Mouse (Mus musculus): ENCODE results near the gene Zbtb12. TPM values are rescaled to one million over a fixed set of nuclear protein-coding genes. Genes with fewer than 3 reads are reported as not detected.

The Zbtb12 gene
- polyA plus RNA-seq, 1 experiment from 2014 or later = 1.7 TPM

DNA sequence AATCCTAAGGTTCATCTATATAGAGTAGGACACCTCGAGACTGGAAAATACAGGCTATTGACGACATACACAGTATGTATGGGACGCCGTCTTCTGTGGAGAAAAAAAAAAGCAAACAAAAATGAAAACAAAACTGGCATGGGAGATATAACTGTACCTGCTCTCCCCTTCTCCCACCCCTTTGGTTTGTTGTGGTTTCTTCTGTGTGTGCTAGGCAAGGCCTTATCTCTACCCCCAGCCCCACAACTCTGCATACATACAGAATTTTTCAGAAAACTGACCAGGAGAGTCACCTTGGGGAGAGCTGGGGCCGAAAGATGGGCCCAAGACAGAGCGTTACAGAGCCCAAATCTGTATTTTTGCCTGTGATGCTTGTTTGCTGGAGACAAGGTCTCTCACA is 5.4 kb downstream of the Zbtb12 start:
- Histone ChIP-seq H3K27ac (ENCODE audit: low read depth, low read length) (no peak overlapping the region), H3K9ac (ENCODE audit: low read length) (no peak overlapping the region), H3K36me3 (ENCODE audit: control insufficient read depth, insufficient read depth, low read length) (no peaks in the 10 kb centered on the region), H3K4me2 (ENCODE audit: low read depth) (no peak overlapping the region), H3K4me3 (ENCODE audit: low read depth, low read length) (no peak overlapping the region), H3K27me3 (ENCODE audit: control insufficient read depth, insufficient read depth, low read length) (no peaks in the 10 kb centered on the region; the same call in 1 of the 2 replicates), H3K4me1 (ENCODE audit: control insufficient read depth, insufficient read depth, low read length) (no peaks in the 10 kb centered on the region), H3K9me3 (ENCODE audit: control insufficient read depth, low read length) (no peaks in the 10 kb centered on the region)
- no peak for ATAC-seq (ENCODE audit: insufficient read depth, low FRiP score, low TSS enrichment)
- WGBS = 91% methylated on average over 6 of the region's 6 CpGs
- DNase-seq (ENCODE audit: low spot score) = no peak

DNA sequence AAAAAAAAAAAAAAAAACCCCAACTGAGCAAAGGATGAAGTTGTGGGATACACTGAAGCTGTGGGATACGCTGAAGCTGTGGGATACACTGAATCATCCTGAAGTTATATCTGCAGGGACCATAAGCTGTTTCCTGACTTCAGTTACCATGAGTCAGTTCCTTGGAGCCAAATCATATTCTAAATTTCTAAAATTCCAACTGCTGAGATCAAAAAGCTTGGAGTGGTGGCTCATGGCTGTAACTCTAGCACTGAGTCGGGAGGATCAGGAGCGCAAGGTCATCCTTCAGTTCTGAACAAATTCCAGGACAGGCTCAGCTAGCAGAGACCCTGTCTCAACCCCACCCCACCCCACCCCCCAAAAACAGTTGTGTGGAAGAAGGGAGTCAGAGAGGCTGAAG is 6.3 kb downstream of the Zbtb12 start:
- WGBS = 91% methylated on average over 3 of the region's 3 CpGs
- no peak overlapping the region for H3K27ac ChIP-seq (ENCODE audit: low read depth, low read length)
- DNase-seq (ENCODE audit: low spot score) (no peak), ATAC-seq (ENCODE audit: insufficient read depth, low FRiP score, low TSS enrichment) (no peak)
- H3K4me2 ChIP-seq (ENCODE audit: low read depth) = no peak overlapping the region
- H3K27me3 ChIP-seq (ENCODE audit: control insufficient read depth, insufficient read depth, low read length) = no peaks in the 10 kb centered on the region; the same call in 1 of the 2 replicates
- no peaks in the 10 kb centered on the region for H3K9me3 ChIP-seq (ENCODE audit: control insufficient read depth, low read length)
- no peak overlapping the region for H3K4me3 ChIP-seq (ENCODE audit: low read depth, low read length)
- no peak overlapping the region for H3K9ac ChIP-seq (ENCODE audit: low read length)
- no peaks in the 10 kb centered on the region for H3K4me1 ChIP-seq (ENCODE audit: control insufficient read depth, insufficient read depth, low read length)
- no peaks in the 10 kb centered on the region for H3K36me3 ChIP-seq (ENCODE audit: control insufficient read depth, insufficient read depth, low read length)

DNA sequence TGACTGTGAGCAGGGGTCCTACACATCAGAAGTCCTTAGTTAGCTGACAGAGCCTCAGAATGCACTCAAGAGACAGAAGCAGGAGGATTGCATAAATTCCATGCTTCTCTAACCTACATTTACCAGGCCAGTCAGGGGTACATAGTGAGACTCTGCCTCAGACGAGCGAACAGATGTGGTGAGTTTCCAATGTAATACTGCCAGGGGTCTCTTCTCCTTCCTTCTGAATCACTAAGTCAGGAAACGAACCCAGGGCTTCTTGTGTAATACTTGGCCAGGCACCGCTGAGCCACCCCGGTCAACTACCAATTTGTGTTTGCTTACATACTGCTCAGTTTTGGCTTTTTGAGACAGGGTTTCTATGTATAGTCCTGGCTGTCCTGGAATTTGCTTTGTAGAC is 8.7 kb downstream of the Zbtb12 start:
- ATAC-seq (ENCODE audit: insufficient read depth, low FRiP score, low TSS enrichment) = no peak
- DNase-seq (ENCODE audit: low spot score) = no peak
- 84% methylated on average over 5 of the region's 5 CpGs for WGBS

DNA sequence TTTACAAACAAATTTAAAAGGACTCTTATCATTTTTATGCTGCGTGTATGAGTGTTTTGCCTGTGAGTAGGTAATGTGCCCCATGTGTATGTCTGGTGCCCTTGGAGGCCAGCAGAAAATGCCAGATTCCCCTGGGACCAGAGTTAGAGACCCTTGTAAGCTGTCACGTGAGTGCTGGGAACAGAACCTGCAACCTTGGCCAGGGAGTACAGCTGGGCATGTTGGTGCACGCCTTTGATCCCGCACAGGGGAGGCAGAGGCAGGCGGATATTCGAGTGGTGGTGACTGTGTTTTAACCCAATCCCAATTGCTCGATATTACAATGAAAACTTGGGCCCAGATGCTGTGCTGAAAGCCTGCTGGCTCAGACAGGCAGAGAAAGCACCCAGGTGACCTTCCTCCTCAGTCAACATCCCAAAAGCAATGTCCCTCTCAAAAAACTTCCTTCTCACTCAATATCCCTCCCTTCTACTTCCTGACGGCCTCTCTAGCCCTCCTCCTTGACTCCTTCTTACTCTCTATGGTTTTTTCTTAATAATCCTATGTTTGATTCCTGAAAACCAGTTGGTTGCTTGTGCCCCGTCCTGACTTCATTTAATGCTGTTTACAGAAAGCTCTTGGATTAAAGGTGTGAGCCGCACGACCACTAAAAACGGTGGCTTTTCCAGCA is 10.9 kb downstream of the Zbtb12 start:
- no peak for ATAC-seq (ENCODE audit: insufficient read depth, low FRiP score, low TSS enrichment)
- Histone ChIP-seq H3K36me3 (ENCODE audit: control insufficient read depth, insufficient read depth, low read length) (no peaks in the 10 kb centered on the region), H3K4me1 (ENCODE audit: control insufficient read depth, insufficient read depth, low read length) (peaks cover 2% of the 10 kb centered on the region; the same call in 1 of the 2 replicates), H3K27me3 (ENCODE audit: control insufficient read depth, insufficient read depth, low read length) (no peaks in the 10 kb centered on the region), H3K27ac (ENCODE audit: low read depth, low read length) (no peak overlapping the region), H3K9me3 (ENCODE audit: control insufficient read depth, low read length) (no peaks in the 10 kb centered on the region), H3K4me2 (ENCODE audit: low read depth) (no peak overlapping the region), H3K9ac (ENCODE audit: low read length) (no peak overlapping the region), H3K4me3 (ENCODE audit: low read depth, low read length) (no peak overlapping the region)
- WGBS = 85% methylated on average over 12 of the region's 12 CpGs
- DNase-seq (ENCODE audit: low spot score) = no peak

More for the DNA sequence above, 8.7 kb downstream of the Zbtb12 start:
- no peaks in the 10 kb centered on the region for H3K27me3 ChIP-seq (ENCODE audit: control insufficient read depth, insufficient read depth, low read length)
- H3K9me3 ChIP-seq (ENCODE audit: control insufficient read depth, low read length) = no peaks in the 10 kb centered on the region
- no peaks in the 10 kb centered on the region for H3K36me3 ChIP-seq (ENCODE audit: control insufficient read depth, insufficient read depth, low read length)
- H3K4me1 ChIP-seq (ENCODE audit: control insufficient read depth, insufficient read depth, low read length) = no peaks in the 10 kb centered on the region
- no peak overlapping the region for H3K4me3 ChIP-seq (ENCODE audit: low read depth, low read length)
- H3K4me2 ChIP-seq (ENCODE audit: low read depth) = no peak overlapping the region
- no peak overlapping the region for H3K27ac ChIP-seq (ENCODE audit: low read depth, low read length)
- H3K9ac ChIP-seq (ENCODE audit: low read length) = no peak overlapping the region

DNA sequence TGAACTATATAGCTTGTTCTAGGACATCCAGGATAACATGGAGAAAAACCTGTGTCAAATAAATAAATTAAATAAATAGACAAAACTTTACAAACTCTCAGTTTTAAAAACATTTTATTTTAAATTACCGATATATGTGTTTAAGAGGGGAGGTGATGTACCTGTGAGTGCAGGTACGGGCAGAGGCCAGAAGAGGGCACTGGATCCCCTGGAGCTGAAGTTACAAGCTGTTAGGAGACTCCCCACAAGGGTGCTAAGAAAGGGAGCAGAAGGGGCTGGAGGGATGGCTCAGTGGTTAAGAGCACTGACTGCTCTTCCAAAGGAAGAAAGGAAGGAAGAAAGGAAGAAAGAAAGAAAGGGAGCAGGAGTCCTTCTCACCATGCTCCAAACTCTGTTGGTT is 12.1 kb downstream of the Zbtb12 start:
- no peak overlapping the region for H3K4me2 ChIP-seq (ENCODE audit: low read depth)
- DNase-seq (ENCODE audit: low spot score) (no peak), ATAC-seq (ENCODE audit: insufficient read depth, low FRiP score, low TSS enrichment) (no peak)
- no peak overlapping the region for H3K4me3 ChIP-seq (ENCODE audit: low read depth, low read length)
- no peaks in the 10 kb centered on the region for H3K36me3 ChIP-seq (ENCODE audit: control insufficient read depth, insufficient read depth, low read length)
- no peaks in the 10 kb centered on the region for H3K9me3 ChIP-seq (ENCODE audit: control insufficient read depth, low read length)
- H3K27me3 ChIP-seq (ENCODE audit: control insufficient read depth, insufficient read depth, low read length) = no peaks in the 10 kb centered on the region
- no peak overlapping the region for H3K9ac ChIP-seq (ENCODE audit: low read length)
- 95% methylated on average over 2 of the region's 2 CpGs for WGBS
- peaks cover 8% of the 10 kb centered on the region; the same call in 1 of the 2 replicates for H3K4me1 ChIP-seq (ENCODE audit: control insufficient read depth, insufficient read depth, low read length)
- no peak overlapping the region for H3K27ac ChIP-seq (ENCODE audit: low read depth, low read length)

DNA sequence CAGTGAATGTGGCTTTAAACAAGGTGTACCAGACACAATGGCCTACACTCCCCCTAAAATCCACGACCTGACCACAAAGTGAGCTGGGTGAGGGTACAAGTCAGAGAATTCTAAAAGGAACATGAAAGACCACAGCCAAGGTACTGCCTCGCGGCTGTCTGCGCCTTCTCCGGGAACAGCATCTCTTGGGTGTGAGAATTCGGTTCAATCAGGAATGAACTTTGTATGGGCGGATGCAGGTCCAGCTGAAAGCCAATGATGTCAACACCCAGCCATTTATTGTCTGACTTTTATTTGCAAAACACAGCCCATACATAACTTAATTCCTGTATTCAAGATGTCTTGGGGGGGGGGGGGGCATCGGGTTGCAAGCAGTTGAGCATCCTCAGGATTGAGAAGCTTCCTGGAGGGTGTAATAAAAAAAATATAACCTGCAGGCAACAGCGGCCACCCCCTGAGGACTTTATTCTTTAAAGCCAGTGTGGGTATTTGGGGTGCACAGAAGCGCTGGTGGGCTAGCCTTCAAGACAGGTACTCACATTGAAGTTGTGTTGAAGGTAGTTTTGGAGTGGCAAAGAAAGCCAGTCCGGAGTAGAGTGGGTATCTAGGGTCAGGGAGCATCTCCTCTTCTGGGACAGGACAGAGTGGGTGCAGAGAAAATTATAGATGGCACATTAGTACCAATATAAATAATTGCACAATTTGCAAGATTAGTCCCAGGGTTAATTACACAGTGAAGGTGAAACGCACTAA is 14.0 kb downstream of the Zbtb12 start:
- no peak for ATAC-seq (ENCODE audit: insufficient read depth, low FRiP score, low TSS enrichment)
- no peak for DNase-seq (ENCODE audit: low spot score)
- Histone ChIP-seq H3K4me2 (ENCODE audit: low read depth) (no peak overlapping the region; the same call in 1 of the 2 replicates), H3K4me3 (ENCODE audit: low read depth, low read length) (peak overlapping the region; percentile 83; the same call in 1 of the 2 replicates), H3K4me1 (ENCODE audit: control insufficient read depth, insufficient read depth, low read length) (peaks cover 14% of the 10 kb centered on the region), H3K9me3 (ENCODE audit: control insufficient read depth, low read length) (no peaks in the 10 kb centered on the region), H3K27ac (ENCODE audit: low read depth, low read length) (0 out of 2 replicates have a peak overlapping the region, but pooled peaks have one; percentile 0), H3K27me3 (ENCODE audit: control insufficient read depth, insufficient read depth, low read length) (no peaks in the 10 kb centered on the region), H3K9ac (ENCODE audit: low read length) (0 out of 2 replicates have a peak overlapping the region, but pooled peaks have one; percentile 5), H3K36me3 (ENCODE audit: control insufficient read depth, insufficient read depth, low read length) (no peaks in the 10 kb centered on the region)
- 70% methylated on average over 12 of the region's 12 CpGs for WGBS

DNA sequence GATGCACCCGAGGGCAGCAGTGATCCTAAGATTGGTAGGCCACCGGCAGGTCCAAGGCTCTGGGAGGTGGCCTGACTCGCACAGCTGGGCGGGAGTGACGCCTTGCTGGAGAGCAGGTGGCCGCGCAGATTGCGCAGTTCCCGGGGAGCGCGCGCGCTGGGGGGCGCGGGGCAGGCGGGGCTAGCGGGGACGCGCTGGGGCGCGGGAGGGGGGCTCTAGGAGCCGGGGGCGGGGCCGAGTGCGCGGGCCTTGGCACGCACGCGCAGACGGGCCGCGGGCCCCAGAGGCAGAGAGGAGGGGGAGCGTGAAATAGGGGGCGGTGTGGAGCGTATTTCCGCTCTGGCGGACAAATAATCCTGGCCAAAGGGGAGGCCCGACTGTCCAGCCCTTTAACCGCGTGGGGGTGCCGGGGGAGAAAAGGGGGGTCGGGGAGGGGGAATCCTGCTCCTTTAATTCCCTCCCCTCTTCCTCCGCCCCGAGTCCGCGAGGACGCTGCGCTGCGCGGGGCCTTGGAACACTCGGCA is 14.9 kb downstream of the Zbtb12 start:
- H3K4me2 ChIP-seq (ENCODE audit: low read depth) = peak overlapping the region; percentile 72
- no peaks in the 10 kb centered on the region for H3K9me3 ChIP-seq (ENCODE audit: control insufficient read depth, low read length)
- peak overlapping the region; percentile 84 for H3K9ac ChIP-seq (ENCODE audit: low read length)
- no peaks in the 10 kb centered on the region for H3K36me3 ChIP-seq (ENCODE audit: control insufficient read depth, insufficient read depth, low read length)
- WGBS = under 1% methylated on average over 46 of the region's 51 CpGs
- H3K4me3 ChIP-seq (ENCODE audit: low read depth, low read length) = peak overlapping the region; percentile 83
- peak; percentile 81 for ATAC-seq (ENCODE audit: insufficient read depth, low FRiP score, low TSS enrichment)
- H3K27me3 ChIP-seq (ENCODE audit: control insufficient read depth, insufficient read depth, low read length) = no peaks in the 10 kb centered on the region
- H3K4me1 ChIP-seq (ENCODE audit: control insufficient read depth, insufficient read depth, low read length) = peaks cover 14% of the 10 kb centered on the region
- DNase-seq (ENCODE audit: low spot score) = peak; percentile 96
- peak overlapping the region; percentile 80 for H3K27ac ChIP-seq (ENCODE audit: low read depth, low read length)

DNA sequence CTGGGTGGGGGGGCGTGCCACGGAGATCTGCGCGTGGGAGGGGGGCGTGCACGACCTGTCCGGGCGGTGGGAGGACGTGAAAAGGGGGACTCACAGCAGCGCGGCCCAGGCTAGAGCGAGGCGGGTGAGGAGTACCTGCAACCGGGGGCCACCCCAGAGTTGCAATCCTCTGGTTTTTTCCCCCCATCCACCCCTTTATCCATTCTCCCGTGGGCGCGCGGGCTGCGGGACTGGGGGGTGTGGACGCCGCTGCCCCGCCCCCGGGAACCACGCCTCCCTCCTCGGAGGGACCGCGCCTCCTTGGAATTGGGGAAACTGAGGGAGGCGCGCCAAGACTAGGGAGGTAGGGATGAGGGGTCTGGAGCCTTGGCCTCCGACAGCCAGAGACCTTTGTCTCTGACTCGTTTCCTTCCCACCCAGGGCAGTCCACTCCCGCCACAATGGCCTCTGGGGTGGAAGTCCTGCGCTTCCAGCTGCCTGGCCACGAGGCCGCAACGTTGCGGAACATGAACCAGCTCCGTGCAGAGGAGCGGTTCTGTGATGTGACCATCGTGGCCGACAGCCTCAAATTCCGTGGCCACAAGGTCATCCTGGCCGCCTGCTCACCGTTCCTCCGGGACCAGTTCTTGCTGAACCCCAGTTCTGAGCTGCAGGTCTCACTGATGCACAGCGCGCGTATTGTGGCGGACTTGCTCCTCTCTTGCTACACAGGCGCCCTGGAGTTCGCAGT is 15.7 kb downstream of the Zbtb12 start:
- H3K4me1 ChIP-seq (ENCODE audit: control insufficient read depth, insufficient read depth, low read length) = peaks cover 15% of the 10 kb centered on the region
- H3K36me3 ChIP-seq (ENCODE audit: control insufficient read depth, insufficient read depth, low read length) = no peaks in the 10 kb centered on the region
- H3K9me3 ChIP-seq (ENCODE audit: control insufficient read depth, low read length) = no peaks in the 10 kb centered on the region
- H3K4me3 ChIP-seq (ENCODE audit: low read depth, low read length) = peak overlapping the region; percentile 83
- 12% methylated on average over 36 of the region's 51 CpGs for WGBS
- peak overlapping the region; percentile 80 for H3K27ac ChIP-seq (ENCODE audit: low read depth, low read length)
- H3K27me3 ChIP-seq (ENCODE audit: control insufficient read depth, insufficient read depth, low read length) = no peaks in the 10 kb centered on the region
- peak; percentile 18 for ATAC-seq (ENCODE audit: insufficient read depth, low FRiP score, low TSS enrichment)
- H3K4me2 ChIP-seq (ENCODE audit: low read depth) = peak overlapping the region; percentile 72
- DNase-seq (ENCODE audit: low spot score) = peak; percentile 45
- peak overlapping the region; percentile 84 for H3K9ac ChIP-seq (ENCODE audit: low read length)
